In genomic region chr1:77457446-77457800, GRCm38 (mm10) we compare ENCODE assay signal across 13 mouse cellular contexts.
"Had no signal": no experiment of that assay in that cellular context is flagged by ENCODE, and none has a peak within 500 bp of the region (broad histone marks: within the 10 kb centered on the region; RNA-seq: fewer than 3 reads in every experiment).

No protein-coding gene starts in this region.

- H3K4me3 ChIP-seq: limb, embryonic 12.5 days; limb, embryonic 15.5 days; lung, embryonic 15.5 days had no signal

- H3K27me3 ChIP-seq: limb, embryonic 12.5 days; limb, embryonic 15.5 days; lung, embryonic 15.5 days had no signal

- H3K36me3 ChIP-seq: limb, embryonic 15.5 days; lung, embryonic 15.5 days had no signal

- DNase-seq: kidney, adult 2 months; kidney, postnatal 36 days; left cerebral cortex, postnatal 4 days; liver, postnatal 0 days; lung, postnatal 14 days; lung, postnatal 4 days; midbrain, embryonic 14.5 days; thymus, adult 2 months; thymus, postnatal 14 days; thymus, postnatal 4 days had no signal

- H3K9me3 ChIP-seq: limb, embryonic 12.5 days; limb, embryonic 15.5 days; lung, embryonic 15.5 days had no signal
